Mouse (Mus musculus) inflammation-experienced regulatory T-cells, adult 6 months (primary cell): ENCODE results near the gene Tmem273. TPM values are rescaled to one million over a fixed set of nuclear protein-coding genes. Genes with fewer than 3 reads are reported as not detected.

ENCODE experiments used
- ATAC-seq: one replicate; pipeline ENCODE4 v1.8.0; 2017
- polyA plus RNA-seq, 3 experiments: library from polyadenylated mRNA; unstranded; fragments of 100-300 nt; shearing (Covaris generic); gene quantifications; one replicate each; pipeline ENCODE4 v1.2.1; 2017

The Tmem273 gene
- 1 to 10 TPM; 2.6 to 5.5 (median 3.6) TPM for polyA plus RNA-seq

- ATAC-seq, result no peak
Observed at GRCm38 (mm10) chr14:32785556-32786130, at the start of gene Tmem273. Gene Tmem273 (plus strand): TSS chr14:32785963.

- ATAC-seq, result no peak
Observed at GRCm38 (mm10) chr14:32736561-32736960, 49.2 kb upstream of the Tmem273 start.

GRCm38 (mm10) chr14:32738586-32738985 lies 47.2 kb upstream of the Tmem273 start:
- no peak for ATAC-seq

GRCm38 (mm10) chr14:32748519-32748918 lies 37.2 kb upstream of the Tmem273 start:
- ATAC-seq, result no peak

- no peak for ATAC-seq
Observed at GRCm38 (mm10) chr14:32750727-32751126, 35.0 kb upstream of the Tmem273 start.

- ATAC-seq, result no peak
Observed at GRCm38 (mm10) chr14:32754286-32754685, 31.5 kb upstream of the Tmem273 start.

- ATAC-seq, result no peak
Observed at GRCm38 (mm10) chr14:32762177-32762576, 23.6 kb upstream of the Tmem273 start.

GRCm38 (mm10) chr14:32770563-32770962 lies 15.2 kb upstream of the Tmem273 start:
- ATAC-seq, result no peak

GRCm38 (mm10) chr14:32772085-32772484 lies 13.7 kb upstream of the Tmem273 start:
- no peak for ATAC-seq

- peak; percentile 58 for ATAC-seq
Observed at GRCm38 (mm10) chr14:32772791-32773190, 13.0 kb upstream of the Tmem273 start.

GRCm38 (mm10) chr14:32773456-32773855 lies 12.3 kb upstream of the Tmem273 start:
- no peak for ATAC-seq

- no peak for ATAC-seq
Observed at GRCm38 (mm10) chr14:32776077-32776476, 9.7 kb upstream of the Tmem273 start.

GRCm38 (mm10) chr14:32778362-32778761 lies 7.4 kb upstream of the Tmem273 start:
- ATAC-seq, result no peak

- no peak for ATAC-seq
Observed at GRCm38 (mm10) chr14:32782866-32783265, 2.9 kb upstream of the Tmem273 start.

GRCm38 (mm10) chr14:32784130-32784747 lies 1.5 kb upstream of the Tmem273 start:
- peak; percentile 86 for ATAC-seq

- ATAC-seq, result peak; percentile 12
Observed at GRCm38 (mm10) chr14:32784748-32785134, 1.0 kb upstream of the Tmem273 start.

- ATAC-seq, result no peak
Observed at GRCm38 (mm10) chr14:32787691-32788090, 1.9 kb downstream of the Tmem273 start.

- no peak for ATAC-seq
Observed at GRCm38 (mm10) chr14:32796375-32796774, 10.6 kb downstream of the Tmem273 start.

- no peak for ATAC-seq
Observed at GRCm38 (mm10) chr14:32797803-32798202, 12.0 kb downstream of the Tmem273 start.

GRCm38 (mm10) chr14:32798355-32798754 lies 12.6 kb downstream of the Tmem273 start:
- peak; percentile 43 for ATAC-seq

- ATAC-seq, result no peak
Observed at GRCm38 (mm10) chr14:32800048-32800447, 14.3 kb downstream of the Tmem273 start.

- no peak for ATAC-seq
Observed at GRCm38 (mm10) chr14:32801016-32801661, 15.4 kb downstream of the Tmem273 start.

GRCm38 (mm10) chr14:32801662-32802024 lies 15.9 kb downstream of the Tmem273 start:
- no peak for ATAC-seq

- ATAC-seq, result no peak
Observed at GRCm38 (mm10) chr14:32810111-32810510, 24.3 kb downstream of the Tmem273 start.
